Mouse (Mus musculus) T-helper 17 cell (primary cell): ENCODE measurements around the gene Fam241b.
"Not testable (repeated sequence)": the region's sequence is repeated elsewhere in the genome, so short reads cannot be mapped to it uniquely, and the experiment has no call there.

Experiments
- in situ Hi-C, 2 experiments: fragments of 300-600 bp; cut with MboI, MseI; formaldehyde crosslinking; loops; 1 replicate in 1 of 2; 2 replicates in 1 of 2; pipeline ENCODE4 v1.15.1; 2025; ENCODE audit warnings: high pct_unique_total_duplicates in 2 of 2

Fam241b gene

GRCm38 (mm10) chr10:62076248-62077134 lies 67.2 kb downstream of the Fam241b start:
- in situ Hi-C loops: no loop called here

- in situ Hi-C loops: not testable (repeated sequence)
Measured at GRCm38 (mm10) chr10:62071346-62071745, 72.4 kb downstream of the Fam241b start.

- in situ Hi-C loops: no loop called here
Measured at GRCm38 (mm10) chr10:62070636-62071035, 73.1 kb downstream of the Fam241b start.

- in situ Hi-C loops: no loop called here
Measured at GRCm38 (mm10) chr10:62069946-62070345, 73.8 kb downstream of the Fam241b start.

- in situ Hi-C loops: no loop called here
Measured at GRCm38 (mm10) chr10:62069398-62069797, 74.3 kb downstream of the Fam241b start.

GRCm38 (mm10) chr10:62068532-62068931 lies 75.2 kb downstream of the Fam241b start:
- in situ Hi-C loops: no loop called here

- in situ Hi-C loops: no loop called here
Measured at GRCm38 (mm10) chr10:62066213-62066612, 77.5 kb downstream of the Fam241b start.

- in situ Hi-C loops: no loop called here
Measured at GRCm38 (mm10) chr10:62062786-62063185, 80.9 kb downstream of the Fam241b start.

GRCm38 (mm10) chr10:62060969-62061678 lies 82.6 kb downstream of the Fam241b start:
- in situ Hi-C loops: no loop called here

- in situ Hi-C loops: no loop called here
Measured at GRCm38 (mm10) chr10:62060224-62060913, 83.4 kb downstream of the Fam241b start.

- in situ Hi-C loops: no loop called here
Measured at GRCm38 (mm10) chr10:62058508-62059375, 85.0 kb downstream of the Fam241b start.
